Mouse (Mus musculus): ENCODE measurements at regions not wholly inside any gene's neighbourhood (a gene's known extent, or its start where the extent isn't known, plus 50 kb on each side); places are given as distances from the start of the nearest gene placed in this dataset.
A peak's percentile ranks its signal among the peaks of the same experiment; 100 is the strongest.

DNA sequence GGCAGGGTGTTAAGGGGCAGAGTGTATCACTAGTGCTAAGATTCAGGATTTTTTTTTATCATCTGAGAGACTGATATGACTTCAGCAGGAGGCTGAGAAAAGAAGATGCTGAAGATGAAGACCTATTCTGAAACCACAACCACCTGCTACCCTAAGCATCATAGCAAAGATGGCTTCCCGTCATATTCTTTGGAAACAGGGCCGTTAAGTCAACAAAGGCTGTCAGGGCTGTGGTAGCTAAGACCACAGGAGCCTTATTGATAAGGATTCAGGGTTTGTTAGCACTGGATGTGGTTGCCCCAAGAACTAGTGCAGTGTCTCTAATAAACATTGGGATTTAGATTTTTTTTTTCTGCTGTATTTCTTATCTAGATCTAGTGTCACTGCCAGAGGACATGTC is 56.7 kb upstream of the Rasgrp1 start:
- DNase-seq (no peak), ATAC-seq (ENCODE audit: low FRiP score, low TSS enrichment) (no peak)
- H3K9me3 ChIP-seq (ENCODE audit: control insufficient read depth, low read length) = no peaks in the 10 kb centered on the region
- H3K4me2 ChIP-seq (ENCODE audit: low read length) = no peak overlapping the region
- H3K4me3 ChIP-seq (replicated peaks; ENCODE audit: low read depth, low read length) = no peak overlapping the region
- H3K27ac ChIP-seq (replicated peaks; ENCODE audit: low read depth, low read length) = no peak overlapping the region
- H3K9ac ChIP-seq (replicated peaks; ENCODE audit: low read length) = no peak overlapping the region
- no peaks in the 10 kb centered on the region for H3K27me3 ChIP-seq (ENCODE audit: control insufficient read depth, insufficient read depth, low read length)
- WGBS = 82% methylated on average over 2 of the region's 2 CpGs
- H3K4me1 ChIP-seq (ENCODE audit: control insufficient read depth, insufficient read depth, low read length) = no peaks in the 10 kb centered on the region
- no peaks in the 10 kb centered on the region for H3K36me3 ChIP-seq (ENCODE audit: control insufficient read depth, insufficient read depth, low read length)

DNA sequence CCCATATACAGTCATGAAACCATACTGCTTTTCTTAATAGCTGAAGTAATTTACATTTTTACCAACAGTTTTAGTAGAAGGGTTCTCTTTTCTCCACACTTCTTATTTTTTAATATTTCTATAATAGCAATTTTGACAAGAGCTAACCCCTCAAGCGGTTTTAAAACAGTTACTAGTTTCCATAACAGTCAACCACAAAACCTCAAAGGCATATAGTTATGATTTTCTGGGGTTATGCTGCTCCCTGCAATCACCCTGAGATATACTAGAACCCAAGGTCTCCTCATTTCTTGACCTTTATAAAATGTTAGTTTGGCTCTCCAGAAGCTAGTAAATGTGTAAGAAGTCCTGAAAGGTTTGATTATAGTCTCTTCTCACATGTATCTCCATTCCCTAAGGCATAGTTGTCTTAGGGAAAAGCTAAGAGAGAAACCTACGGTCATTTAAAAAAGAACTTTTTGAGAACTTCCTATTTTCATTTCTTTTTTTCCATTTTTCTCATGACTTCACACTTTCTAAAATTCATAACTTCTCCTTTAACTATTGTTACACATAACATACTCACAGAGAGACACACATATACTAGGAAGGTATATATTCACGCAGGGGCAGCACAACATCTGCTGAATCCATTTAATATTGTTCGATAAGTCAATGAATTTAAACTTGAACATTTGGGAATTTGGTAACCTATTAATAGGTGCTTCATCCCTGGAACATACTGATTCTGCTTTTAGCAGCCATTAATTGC is 60.8 kb upstream of the Rasgrp1 start:
- no peak overlapping the region for H3K4me2 ChIP-seq (ENCODE audit: low read length)
- 95% methylated on average over 4 of the region's 4 CpGs for WGBS
- no peak for ATAC-seq (ENCODE audit: low FRiP score, low TSS enrichment)
- DNase-seq = no peak
- no peaks in the 10 kb centered on the region for H3K4me1 ChIP-seq (ENCODE audit: control insufficient read depth, insufficient read depth, low read length)
- H3K9me3 ChIP-seq (ENCODE audit: control insufficient read depth, low read length) = no peaks in the 10 kb centered on the region
- H3K4me3 ChIP-seq (replicated peaks; ENCODE audit: low read depth, low read length) = no peak overlapping the region
- H3K27me3 ChIP-seq (ENCODE audit: control insufficient read depth, insufficient read depth, low read length) = no peaks in the 10 kb centered on the region
- H3K36me3 ChIP-seq (ENCODE audit: control insufficient read depth, insufficient read depth, low read length) = no peaks in the 10 kb centered on the region
- H3K27ac ChIP-seq (replicated peaks; ENCODE audit: low read depth, low read length) = no peak overlapping the region
- no peak overlapping the region for H3K9ac ChIP-seq (replicated peaks; ENCODE audit: low read length)

DNA sequence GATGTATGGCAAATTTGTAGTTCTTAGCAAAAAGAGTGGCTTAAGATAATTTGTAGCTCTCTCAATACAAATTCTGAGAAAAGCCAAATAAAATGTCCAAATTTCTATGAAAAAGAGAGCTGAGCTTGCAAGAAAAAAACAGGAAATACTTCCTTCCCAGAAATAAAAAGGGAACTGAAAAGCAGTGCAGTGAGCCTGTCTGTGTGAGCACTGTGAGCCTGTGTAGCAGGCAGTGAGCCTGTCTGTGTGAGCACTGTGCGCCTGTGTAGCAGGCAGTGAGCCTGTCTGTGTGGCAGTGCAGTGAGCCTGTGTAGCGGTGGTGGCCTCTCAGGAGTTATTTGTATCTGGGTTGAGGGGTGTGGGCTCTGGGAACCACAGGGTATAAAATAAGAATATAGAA is 62.7 kb upstream of the Rasgrp1 start:
- Histone ChIP-seq H3K36me3 (ENCODE audit: control insufficient read depth, insufficient read depth, low read length) (no peaks in the 10 kb centered on the region), H3K9ac (replicated peaks; ENCODE audit: low read length) (no peak overlapping the region), H3K27me3 (ENCODE audit: control insufficient read depth, insufficient read depth, low read length) (no peaks in the 10 kb centered on the region), H3K4me1 (ENCODE audit: control insufficient read depth, insufficient read depth, low read length) (no peaks in the 10 kb centered on the region), H3K27ac (replicated peaks; ENCODE audit: low read depth, low read length) (no peak overlapping the region), H3K9me3 (ENCODE audit: control insufficient read depth, low read length) (no peaks in the 10 kb centered on the region), H3K4me2 (ENCODE audit: low read length) (no peak overlapping the region), H3K4me3 (replicated peaks; ENCODE audit: low read depth, low read length) (no peak overlapping the region)
- WGBS = 17% methylated on average over 2 of the region's 2 CpGs
- ATAC-seq (ENCODE audit: low FRiP score, low TSS enrichment) (no peak), DNase-seq (peak; percentile 12)

DNA sequence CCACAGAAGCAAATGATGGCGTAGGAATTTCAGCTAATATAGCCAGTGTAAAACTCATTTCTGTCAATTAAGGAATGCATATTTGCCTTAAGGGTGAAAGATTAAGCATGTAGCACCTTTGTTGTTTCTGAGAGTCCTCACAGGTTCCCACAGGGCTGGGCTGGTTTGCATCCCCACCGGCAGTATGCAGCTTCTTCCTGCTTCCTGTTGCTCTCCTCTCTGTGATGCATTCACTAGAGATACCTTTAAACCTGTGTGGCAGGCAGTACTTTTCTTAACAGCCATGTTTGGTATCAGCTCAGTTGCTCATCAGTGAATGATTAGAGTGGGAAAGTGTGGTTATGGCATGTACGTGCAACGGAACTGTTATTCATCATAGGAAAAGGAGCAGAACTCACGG is 65.4 kb upstream of the Rasgrp1 start:
- Histone ChIP-seq H3K4me1 (ENCODE audit: control insufficient read depth, insufficient read depth, low read length) (no peaks in the 10 kb centered on the region), H3K9ac (replicated peaks; ENCODE audit: low read length) (no peak overlapping the region), H3K9me3 (ENCODE audit: control insufficient read depth, low read length) (no peaks in the 10 kb centered on the region), H3K4me3 (replicated peaks; ENCODE audit: low read depth, low read length) (no peak overlapping the region), H3K27me3 (ENCODE audit: control insufficient read depth, insufficient read depth, low read length) (no peaks in the 10 kb centered on the region), H3K27ac (replicated peaks; ENCODE audit: low read depth, low read length) (no peak overlapping the region), H3K4me2 (ENCODE audit: low read length) (no peak overlapping the region), H3K36me3 (ENCODE audit: control insufficient read depth, insufficient read depth, low read length) (no peaks in the 10 kb centered on the region)
- DNase-seq (no peak), ATAC-seq (ENCODE audit: low FRiP score, low TSS enrichment) (no peak)
- 84% methylated on average over 5 of the region's 5 CpGs for WGBS

DNA sequence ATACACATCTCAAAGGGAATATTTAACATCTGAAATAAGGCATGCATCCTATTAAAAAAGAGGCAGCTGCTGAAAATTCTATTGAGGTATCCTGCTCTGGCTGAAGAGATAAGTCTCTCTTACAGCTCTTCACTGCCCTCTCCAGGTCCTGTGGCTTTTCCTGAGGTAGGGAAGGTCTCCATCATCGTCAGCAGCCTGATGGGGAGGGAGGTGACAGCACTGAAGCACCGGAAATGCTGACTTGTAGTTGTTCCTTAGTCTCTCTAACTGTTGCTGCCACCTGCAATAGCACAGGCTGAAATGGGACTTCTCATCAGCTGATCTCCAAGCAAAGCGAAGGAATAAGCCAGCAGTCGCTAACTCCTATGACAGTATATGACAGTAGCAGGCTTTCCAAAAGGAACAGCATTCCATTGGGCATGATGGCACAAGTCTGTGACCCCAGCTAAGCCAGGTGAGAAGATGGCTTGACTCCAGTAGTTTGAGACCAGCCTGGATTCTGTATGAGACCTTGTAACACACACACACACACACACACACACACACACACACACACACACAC is 69.3 kb upstream of the Rasgrp1 start:
- no peak for ATAC-seq (ENCODE audit: low FRiP score, low TSS enrichment)
- Histone ChIP-seq H3K27me3 (ENCODE audit: control insufficient read depth, insufficient read depth, low read length) (no peaks in the 10 kb centered on the region), H3K4me2 (ENCODE audit: low read length) (no peak overlapping the region), H3K36me3 (ENCODE audit: control insufficient read depth, insufficient read depth, low read length) (no peaks in the 10 kb centered on the region), H3K4me1 (ENCODE audit: control insufficient read depth, insufficient read depth, low read length) (no peaks in the 10 kb centered on the region), H3K4me3 (replicated peaks; ENCODE audit: low read depth, low read length) (no peak overlapping the region), H3K9me3 (ENCODE audit: control insufficient read depth, low read length) (no peaks in the 10 kb centered on the region), H3K27ac (replicated peaks; ENCODE audit: low read depth, low read length) (no peak overlapping the region), H3K9ac (replicated peaks; ENCODE audit: low read length) (no peak overlapping the region)
- 48% methylated on average over 4 of the region's 4 CpGs for WGBS
- DNase-seq = peak; percentile 49

DNA sequence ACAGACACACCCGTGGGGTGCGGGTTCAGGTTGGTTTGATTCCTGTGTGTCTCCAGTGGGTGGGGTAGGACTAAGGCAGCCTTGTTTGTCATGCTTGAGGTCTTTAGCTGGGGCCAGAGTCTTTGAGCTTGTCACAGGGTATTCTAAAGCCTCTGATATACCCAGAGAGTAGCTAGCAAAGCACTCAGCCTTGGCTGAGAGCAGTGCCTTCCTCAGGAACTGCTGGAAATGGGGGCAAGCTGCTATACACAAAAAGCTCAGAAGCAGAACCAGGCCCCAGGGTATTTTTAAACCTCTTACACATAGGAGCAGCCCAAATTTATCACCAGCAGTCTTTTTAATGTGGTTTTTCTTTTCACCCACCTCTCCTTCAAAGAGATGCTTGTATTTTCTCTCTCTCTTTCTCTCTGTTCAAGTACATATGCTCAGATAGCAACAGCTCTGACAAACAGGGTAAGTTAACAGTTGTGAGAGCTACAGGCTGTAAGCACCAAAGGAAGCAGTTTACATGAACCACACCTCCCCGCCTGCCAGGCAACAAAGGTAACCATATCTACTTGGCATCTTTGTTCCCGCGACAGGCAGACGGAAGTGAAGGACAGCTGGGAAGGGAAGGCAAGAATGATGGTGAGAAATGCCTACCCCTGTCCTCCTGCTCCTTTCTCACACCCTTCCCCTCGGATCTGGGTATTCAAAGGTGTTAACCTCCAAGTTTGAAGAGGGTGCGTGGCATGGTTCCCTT is 74.6 kb upstream of the Rasgrp1 start:
- no peaks in the 10 kb centered on the region for H3K36me3 ChIP-seq (ENCODE audit: control insufficient read depth, insufficient read depth, low read length)
- 87% methylated on average over 8 of the region's 8 CpGs for WGBS

DNA sequence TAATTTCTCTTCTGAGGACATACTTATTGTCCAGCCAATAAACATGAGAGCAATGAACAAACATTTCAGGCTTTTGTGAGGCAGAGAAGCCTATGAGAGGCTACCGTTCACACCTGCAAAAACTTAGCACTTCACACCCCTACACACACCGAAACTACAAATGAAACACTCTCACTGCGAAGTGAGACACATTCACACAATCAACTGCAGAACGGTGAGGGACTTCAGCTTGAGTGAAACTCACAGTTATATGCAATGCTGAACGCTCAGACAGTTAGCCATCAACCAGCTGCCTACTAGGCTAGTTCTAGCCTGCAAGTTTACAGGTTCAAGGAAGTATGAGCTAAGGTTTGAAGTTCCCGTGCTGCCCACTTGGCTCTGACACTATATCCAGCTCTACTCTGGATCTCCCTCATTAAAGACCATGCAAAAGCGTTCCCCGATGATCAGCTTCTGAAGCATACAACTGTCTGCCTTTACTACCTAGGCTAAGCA is 75.4 kb upstream of the Rasgrp1 start:
- no peak overlapping the region for H3K4me3 ChIP-seq (replicated peaks; ENCODE audit: low read depth, low read length)
- WGBS = 95% methylated on average over 8 of the region's 8 CpGs
- no peak overlapping the region for H3K4me2 ChIP-seq (ENCODE audit: low read length)
- no peak overlapping the region for H3K9ac ChIP-seq (replicated peaks; ENCODE audit: low read length)
- no peaks in the 10 kb centered on the region for H3K4me1 ChIP-seq (ENCODE audit: control insufficient read depth, insufficient read depth, low read length)
- H3K36me3 ChIP-seq (ENCODE audit: control insufficient read depth, insufficient read depth, low read length) = no peaks in the 10 kb centered on the region
- no peaks in the 10 kb centered on the region for H3K9me3 ChIP-seq (ENCODE audit: control insufficient read depth, low read length)
- no peaks in the 10 kb centered on the region for H3K27me3 ChIP-seq (ENCODE audit: control insufficient read depth, insufficient read depth, low read length)
- ATAC-seq (ENCODE audit: low FRiP score, low TSS enrichment) (no peak), DNase-seq (no peak)
- H3K27ac ChIP-seq (replicated peaks; ENCODE audit: low read depth, low read length) = no peak overlapping the region

More for the DNA sequence above, 74.6 kb upstream of the Rasgrp1 start:
- H3K9me3 ChIP-seq (ENCODE audit: control insufficient read depth, low read length) = no peaks in the 10 kb centered on the region
- H3K4me1 ChIP-seq (ENCODE audit: control insufficient read depth, insufficient read depth, low read length) = no peaks in the 10 kb centered on the region
- H3K27me3 ChIP-seq (ENCODE audit: control insufficient read depth, insufficient read depth, low read length) = no peaks in the 10 kb centered on the region
- H3K4me3 ChIP-seq (replicated peaks; ENCODE audit: low read depth, low read length) = no peak overlapping the region
- DNase-seq (no peak), ATAC-seq (ENCODE audit: low FRiP score, low TSS enrichment) (no peak)
- H3K27ac ChIP-seq (replicated peaks; ENCODE audit: low read depth, low read length) = no peak overlapping the region
- H3K9ac ChIP-seq (replicated peaks; ENCODE audit: low read length) = no peak overlapping the region
- H3K4me2 ChIP-seq (ENCODE audit: low read length) = no peak overlapping the region

DNA sequence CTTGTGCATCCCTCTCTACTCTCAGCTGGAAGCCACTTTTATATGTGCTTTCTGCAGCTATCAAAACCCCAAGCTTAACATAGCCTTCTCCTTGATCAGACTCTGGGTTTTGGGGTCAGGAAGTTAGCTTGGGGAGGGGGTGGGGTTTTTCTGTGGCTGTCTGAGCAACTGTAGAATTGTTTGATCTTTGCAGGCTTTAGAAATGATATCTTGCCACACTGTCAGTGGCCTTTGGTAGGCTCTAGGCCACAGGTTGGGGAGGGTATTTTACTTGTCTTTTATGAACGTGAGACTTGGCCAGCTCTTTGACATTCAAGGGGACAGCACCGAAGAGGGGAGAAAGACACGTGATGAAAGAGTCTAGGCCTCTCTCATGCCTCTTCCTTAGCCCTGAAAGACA is 75.9 kb upstream of the Rasgrp1 start:
- Histone ChIP-seq H3K4me2 (ENCODE audit: low read length) (no peak overlapping the region), H3K27me3 (ENCODE audit: control insufficient read depth, insufficient read depth, low read length) (no peaks in the 10 kb centered on the region), H3K9ac (replicated peaks; ENCODE audit: low read length) (no peak overlapping the region), H3K27ac (replicated peaks; ENCODE audit: low read depth, low read length) (no peak overlapping the region), H3K9me3 (ENCODE audit: control insufficient read depth, low read length) (no peaks in the 10 kb centered on the region), H3K4me3 (replicated peaks; ENCODE audit: low read depth, low read length) (no peak overlapping the region), H3K36me3 (ENCODE audit: control insufficient read depth, insufficient read depth, low read length) (no peaks in the 10 kb centered on the region), H3K4me1 (ENCODE audit: control insufficient read depth, insufficient read depth, low read length) (no peaks in the 10 kb centered on the region)
- whole genome bisulfite sequencing = 87% methylated on average over 3 of the region's 3 CpGs
- no peak for ATAC-seq (ENCODE audit: low FRiP score, low TSS enrichment)
- DNase-seq = no peak

Data from midbrain, embryonic 14.5 days (tissue).